Mouse (Mus musculus) stomach, embryonic 16.5 days (tissue): ENCODE data around the gene Mfsd13b. TPM values are rescaled to one million over a fixed set of nuclear protein-coding genes. Genes with fewer than 3 reads are reported as not detected.

ENCODE experiments used
- ATAC-seq: fragments of 200-750 bp; cut with Nextera tagmentation; 2 replicates; pipeline ENCODE4 v1.8.0; 2017; ENCODE audit warnings: moderate number of reproducible peaks, moderate TSS enrichment; ENCODE audit not compliant: insufficient read depth, low FRiP score
- H3K27ac ChIP-seq: fragments of 300-500 bp; sonication (generic); 2 replicates; pipeline ENCODE4 v1.5.1; 2014; ENCODE audit warnings: low read length
- H3K27me3 ChIP-seq: fragments of 300-500 bp; sonication (generic); 2 replicates; pipeline ENCODE4 v1.6.1; 2014; ENCODE audit warnings: low read length, control low read depth, mixed read lengths; ENCODE audit not compliant: control insufficient read depth, insufficient read depth
- H3K36me3 ChIP-seq: fragments of 300-500 bp; sonication (generic); 2 replicates; pipeline ENCODE4 v1.6.1; 2014; ENCODE audit warnings: low read length; ENCODE audit not compliant: control insufficient read depth, insufficient read depth
- H3K4me1 ChIP-seq: fragments of 300-500 bp; sonication (generic); 2 replicates; pipeline ENCODE4 v1.6.1; 2014; ENCODE audit warnings: low read length, control low read depth, mixed read lengths; ENCODE audit not compliant: control insufficient read depth, insufficient read depth
- H3K4me2 ChIP-seq: fragments of 300-500 bp; sonication (generic); 2 replicates; pipeline ENCODE4 v1.6.1; 2014; ENCODE audit warnings: low read depth, low read length, mixed read lengths
- H3K4me3 ChIP-seq: fragments of 300-500 bp; sonication (generic); replicated peaks from 2 replicates; pipeline ENCODE4 v1.5.1; 2014; ENCODE audit warnings: mild to moderate bottlenecking, low read length
- H3K9ac ChIP-seq: fragments of 300-500 bp; sonication (generic); 2 replicates; pipeline ENCODE4 v1.6.1; 2014; ENCODE audit warnings: low read length
- H3K9me3 ChIP-seq: fragments of 300-500 bp; sonication (generic); replicated peaks from 2 replicates; pipeline ENCODE4 v1.6.1; 2016; ENCODE audit warnings: low read length, control low read depth; ENCODE audit not compliant: control insufficient read depth
- WGBS: fragments of 180-500 bp; shearing (Covaris S2); extraction: QIAGEN DNeasy Blood & Tissue Kit; methylation state at CpG from one replicate; pipeline ENCODE4 v1.1.7; 2014; 5-methylcytosine and 5-hydroxymethylcytosine counted together
- polyA plus RNA-seq: library from polyadenylated mRNA; unstranded; fragments of >200 nt; fragmentation: Nextera tagmentation; extraction: Ambion mirVana; gene quantifications from 2 replicates; pipeline ENCODE4 v1.2.1, GENCODE M21; 2015

The Mfsd13b gene
- polyA plus RNA-seq, 1 experiment from 2014 or later, result 0.34 TPM

- Histone ChIP-seq H3K36me3 (no peaks in the 10 kb centered on the region), H3K9me3 (no peaks in the 10 kb centered on the region), H3K27ac (peak overlapping the region; percentile 35), H3K4me2 (no peak overlapping the region), H3K4me3 (no peak overlapping the region), H3K27me3 (no peaks in the 10 kb centered on the region), H3K4me1 (peaks cover 31% of the 10 kb centered on the region), H3K9ac (no peak overlapping the region)
- ATAC-seq, result no peak
- WGBS, result 52% methylated on average over 3 of the region's 3 CpGs
These were observed 8.3 kb upstream of the Mfsd13b start for GRCm38 (mm10) chr7:120974001-120974400.

DNA sequence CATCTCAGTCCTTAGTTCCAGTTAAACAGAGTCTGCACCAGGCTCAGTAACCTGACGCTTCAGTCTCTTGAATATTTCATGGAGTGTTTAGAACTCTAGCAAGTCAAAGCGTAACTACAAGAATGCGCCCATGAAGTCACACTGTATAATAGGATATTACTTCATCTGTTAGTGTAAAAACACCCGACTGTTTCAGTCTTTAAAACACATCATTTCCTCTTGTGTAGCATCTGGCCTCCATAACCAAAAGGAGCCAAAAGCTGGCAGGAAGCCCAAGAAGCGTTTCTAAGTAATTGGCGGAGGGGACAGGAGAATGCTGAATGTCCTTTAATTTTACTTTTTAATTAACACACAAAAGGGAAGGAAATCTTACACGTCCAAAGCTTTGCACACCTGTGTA lies 5.2 kb upstream of the Mfsd13b start:
- Histone ChIP-seq H3K27me3 (no peaks in the 10 kb centered on the region), H3K36me3 (no peaks in the 10 kb centered on the region), H3K4me2 (peak overlapping the region; percentile 23; the same call in 1 of the 2 replicates), H3K9ac (no peak overlapping the region), H3K9me3 (no peaks in the 10 kb centered on the region), H3K4me1 (peaks cover 37% of the 10 kb centered on the region), H3K27ac (peak overlapping the region; percentile 74), H3K4me3 (no peak overlapping the region)
- ATAC-seq, result no peak
- WGBS, result 39% methylated on average over 7 of the region's 7 CpGs

- H3K9ac ChIP-seq, result no peak overlapping the region
- no peak overlapping the region for H3K4me2 ChIP-seq
- no peak overlapping the region; the same call in 1 of the 2 replicates for H3K4me3 ChIP-seq
These were observed 2.3 kb upstream of the Mfsd13b start for GRCm38 (mm10) chr7:120980041-120980440.

GRCm38 (mm10) chr7:120980931-120981924 lies 1.1 kb upstream of the Mfsd13b start:
- 6% methylated on average over 39 of the region's 39 CpGs for WGBS

More at GRCm38 (mm10) chr7:120980041-120980440, 2.3 kb upstream of the Mfsd13b start:
- H3K27ac ChIP-seq, result no peak overlapping the region
- H3K9me3 ChIP-seq, result no peaks in the 10 kb centered on the region
- WGBS, result 62% methylated on average over 4 of the region's 4 CpGs
- no peak for ATAC-seq
- no peaks in the 10 kb centered on the region for H3K36me3 ChIP-seq
- H3K4me1 ChIP-seq, result peaks cover 23% of the 10 kb centered on the region
- no peaks in the 10 kb centered on the region for H3K27me3 ChIP-seq

DNA sequence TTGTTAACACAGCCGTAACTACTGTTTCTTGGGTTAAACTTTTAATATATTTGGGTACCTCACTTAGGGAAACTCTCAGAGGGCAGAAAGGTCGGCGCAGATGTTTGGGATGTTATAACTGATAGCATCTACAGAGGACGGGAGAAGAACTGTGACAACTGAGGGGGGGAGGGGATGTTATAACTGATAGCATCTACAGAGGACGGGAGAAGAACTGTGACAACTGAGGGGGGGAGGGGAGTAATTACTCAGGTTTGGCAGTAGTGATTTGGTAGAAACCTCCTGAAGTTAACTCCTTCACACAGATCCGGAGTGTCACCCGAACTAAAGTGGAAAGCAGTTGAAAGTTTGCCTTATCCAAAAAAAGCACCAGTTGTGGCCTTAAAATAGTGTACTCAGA lies 659 bp downstream of the Mfsd13b start:
- Histone ChIP-seq H3K36me3 (no peaks in the 10 kb centered on the region), H3K27ac (peak overlapping the region; percentile 53), H3K4me2 (peak overlapping the region; percentile 76), H3K27me3 (no peaks in the 10 kb centered on the region), H3K4me1 (peaks cover 12% of the 10 kb centered on the region), H3K9ac (peak overlapping the region; percentile 87), H3K4me3 (peak overlapping the region; percentile 62), H3K9me3 (no peaks in the 10 kb centered on the region)
- 7% methylated on average over 7 of the region's 7 CpGs for WGBS
- no peak for ATAC-seq

More at GRCm38 (mm10) chr7:120980931-120981924, 1.1 kb upstream of the Mfsd13b start:
- Histone ChIP-seq H3K36me3 (no peaks in the 10 kb centered on the region), H3K4me1 (peaks cover 18% of the 10 kb centered on the region), H3K27me3 (no peaks in the 10 kb centered on the region), H3K27ac (peak overlapping the region; percentile 5), H3K9me3 (no peaks in the 10 kb centered on the region), H3K9ac (peak overlapping the region; percentile 75), H3K4me2 (peak overlapping the region; percentile 76), H3K4me3 (peak overlapping the region; percentile 62)
- peak; percentile 41 for ATAC-seq

GRCm38 (mm10) chr7:120991191-120991590 lies 8.9 kb downstream of the Mfsd13b start:
- H3K4me1 ChIP-seq, result no peaks in the 10 kb centered on the region
- ATAC-seq, result no peak
- no peak overlapping the region for H3K27ac ChIP-seq
- H3K27me3 ChIP-seq, result no peaks in the 10 kb centered on the region
- 75% methylated on average over 8 of the region's 8 CpGs for WGBS
- no peak overlapping the region for H3K4me3 ChIP-seq
- H3K36me3 ChIP-seq, result no peaks in the 10 kb centered on the region
- no peak overlapping the region for H3K4me2 ChIP-seq
- no peaks in the 10 kb centered on the region for H3K9me3 ChIP-seq
- no peak overlapping the region for H3K9ac ChIP-seq

- H3K4me3 ChIP-seq, result no peak overlapping the region
- no peaks in the 10 kb centered on the region for H3K4me1 ChIP-seq
- 70% methylated on average over 2 of the region's 2 CpGs for WGBS
- H3K27ac ChIP-seq, result no peak overlapping the region
- no peak overlapping the region for H3K9ac ChIP-seq
- H3K4me2 ChIP-seq, result no peak overlapping the region
- H3K36me3 ChIP-seq, result no peaks in the 10 kb centered on the region
- H3K9me3 ChIP-seq, result no peaks in the 10 kb centered on the region
- no peaks in the 10 kb centered on the region for H3K27me3 ChIP-seq
- no peak for ATAC-seq
These were observed 16.8 kb downstream of the Mfsd13b start for GRCm38 (mm10) chr7:120999021-120999530.

DNA sequence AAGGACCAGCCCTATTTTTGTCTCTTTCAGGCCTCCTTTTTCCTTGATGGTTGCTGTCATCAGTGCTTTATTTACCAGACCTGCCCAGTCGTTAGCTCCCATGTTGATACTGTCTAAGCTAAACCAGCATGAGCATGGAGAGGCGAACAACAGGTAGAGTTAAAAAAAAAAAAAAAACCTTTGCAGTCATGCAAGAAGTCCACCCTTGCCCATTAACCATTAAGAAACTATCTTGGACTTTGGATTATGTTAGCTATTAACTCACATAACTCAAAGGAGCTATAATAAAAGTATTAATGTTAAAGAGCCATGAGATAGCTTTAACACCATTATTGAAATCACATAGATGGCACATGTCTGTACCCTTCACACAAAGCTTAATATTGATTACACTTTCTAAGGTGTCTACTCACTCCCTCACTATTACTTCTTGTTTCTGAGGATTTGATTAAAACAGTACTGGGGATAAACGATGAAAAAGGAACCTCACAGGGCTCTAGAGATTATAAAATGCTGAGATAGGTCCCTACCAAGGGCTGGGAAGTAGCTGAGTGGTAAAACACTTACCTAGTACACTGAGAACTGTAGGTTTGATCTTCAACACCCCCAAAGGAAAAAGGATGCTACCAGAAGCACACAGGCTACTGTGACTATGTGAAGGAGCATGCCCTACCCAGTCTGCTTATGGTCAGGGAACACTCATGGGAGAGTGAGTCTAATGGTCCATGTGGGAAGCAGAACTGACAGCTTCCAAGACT lies 17.9 kb downstream of the Mfsd13b start:
- H3K4me2 ChIP-seq, result no peak overlapping the region
- no peak overlapping the region for H3K4me3 ChIP-seq
- no peaks in the 10 kb centered on the region for H3K4me1 ChIP-seq
- 59% methylated on average over 3 of the region's 3 CpGs for WGBS
- H3K36me3 ChIP-seq, result no peaks in the 10 kb centered on the region
- no peak for ATAC-seq
- H3K9me3 ChIP-seq, result no peaks in the 10 kb centered on the region
- no peak overlapping the region for H3K27ac ChIP-seq
- H3K27me3 ChIP-seq, result no peaks in the 10 kb centered on the region
- H3K9ac ChIP-seq, result no peak overlapping the region
